Mouse (Mus musculus) granulocyte monocyte progenitor cell, adult 5-6 weeks (primary cell): ENCODE measurements around the gene Gm45062. TPM values are rescaled to one million over a fixed set of nuclear protein-coding genes. Genes with fewer than 3 reads are reported as not detected.

Experiments used
- ATAC-seq: replicated peaks from 2 replicates; pipeline ENCODE4 v1.8.0; 2016; ENCODE audit warnings: mild to moderate bottlenecking, moderate TSS enrichment, inconsistent platforms; ENCODE audit not compliant: poor library complexity, severe bottlenecking
- total RNA-seq, 2 experiments: library from RNA; stranded (forward) in 1 of 2; stranded (reverse) in 1 of 2; fragments of 200-712, 200-1000 nt in 1 of 2; fragments of >200 nt in 1 of 2; fragmentation: Nextera tagmentation in 1 of 2; gene quantifications; 2 replicates each; pipeline ENCODE4 v1.2.3; 2014 to 2017

Gm45062 gene
- total RNA-seq, 2 experiments from 2014 or later, result 4.2 to 5.5 TPM

GRCm38 (mm10) chr6:8364033-8364756 is 104.9 kb downstream of the Gm45062 start:
- no peak for ATAC-seq

GRCm38 (mm10) chr6:8364757-8365150 is 105.5 kb downstream of the Gm45062 start:
- no peak for ATAC-seq

DNA sequence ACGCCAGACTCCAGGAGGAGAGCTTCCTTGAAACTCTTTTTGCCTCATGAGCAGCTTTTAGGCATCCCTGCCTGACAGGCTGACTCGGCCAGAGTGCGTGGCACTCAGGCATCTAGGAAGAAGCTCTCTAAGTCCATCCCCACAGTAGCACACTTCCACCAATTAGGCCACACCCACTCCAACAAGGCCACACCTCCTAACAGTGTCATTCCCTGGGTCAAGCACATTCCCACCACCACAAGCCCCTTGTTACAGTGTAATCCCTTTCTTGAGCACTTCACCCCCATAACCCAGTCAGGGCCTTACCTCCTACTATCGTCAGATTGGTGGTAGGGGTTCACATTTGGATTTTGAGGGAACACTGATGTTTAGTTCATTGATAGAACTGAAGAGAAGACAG is 108.4 kb downstream of the Gm45062 start:
- ATAC-seq, result no peak

- no peak for ATAC-seq
These were observed 109.1 kb downstream of the Gm45062 start for GRCm38 (mm10) chr6:8368198-8368864.

DNA sequence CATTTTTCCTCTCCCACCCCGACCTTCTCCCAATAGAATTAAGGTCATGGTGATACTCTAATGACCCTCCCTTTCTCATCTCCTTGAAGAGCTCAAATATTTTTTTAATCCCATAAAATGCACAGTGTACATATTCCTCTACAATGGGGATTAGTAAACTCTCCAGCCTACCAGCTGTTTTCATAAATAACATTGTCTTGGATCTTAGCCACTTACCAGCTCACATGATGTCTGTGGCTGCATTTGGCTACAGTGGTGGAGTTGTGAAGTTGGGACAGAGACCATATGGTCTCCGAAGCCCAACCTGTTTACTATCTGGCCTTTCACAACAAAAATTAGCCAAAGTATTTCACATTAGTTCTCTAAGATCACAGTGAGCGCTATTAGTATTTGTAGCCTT is 111.4 kb downstream of the Gm45062 start:
- no peak for ATAC-seq

DNA sequence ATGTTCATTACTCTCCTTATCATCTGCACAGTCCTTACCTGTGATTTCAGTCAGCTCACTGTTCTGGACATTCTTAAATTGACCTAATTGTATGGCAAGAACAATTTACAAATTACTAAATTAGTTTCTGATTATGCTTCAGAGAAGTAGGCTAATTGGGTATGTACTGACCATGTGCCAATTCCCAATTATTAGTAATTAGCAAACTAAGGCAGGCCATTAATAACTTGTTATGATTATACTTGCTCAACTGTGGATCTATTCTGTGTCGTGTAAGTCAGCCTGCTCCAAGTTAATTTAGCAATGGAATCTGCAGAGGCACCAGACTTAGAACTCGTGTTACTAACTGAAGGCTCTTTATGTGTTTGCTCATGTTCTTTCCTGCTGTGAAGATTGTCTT is 113.8 kb downstream of the Gm45062 start:
- no peak for ATAC-seq

DNA sequence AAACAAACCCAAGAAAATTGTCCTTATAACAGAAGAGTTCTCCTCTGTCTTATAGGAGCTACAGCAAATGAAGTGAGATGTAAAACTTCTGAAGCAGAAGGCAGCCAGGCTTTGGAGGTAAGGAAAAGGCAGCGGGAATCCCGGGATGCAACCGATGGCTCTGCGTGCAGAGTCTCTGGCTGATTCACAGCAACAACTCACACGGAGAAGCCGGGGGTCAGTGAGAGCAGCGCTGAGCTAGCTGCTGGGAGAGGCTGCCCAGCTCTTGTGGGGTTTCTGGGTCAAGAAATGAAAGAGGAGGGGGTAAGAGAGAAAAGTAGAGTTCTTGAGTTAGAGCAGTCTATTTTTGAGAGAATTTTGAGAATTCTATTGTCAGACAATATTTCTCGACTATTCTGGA is 114.6 kb downstream of the Gm45062 start:
- ATAC-seq, result no peak

DNA sequence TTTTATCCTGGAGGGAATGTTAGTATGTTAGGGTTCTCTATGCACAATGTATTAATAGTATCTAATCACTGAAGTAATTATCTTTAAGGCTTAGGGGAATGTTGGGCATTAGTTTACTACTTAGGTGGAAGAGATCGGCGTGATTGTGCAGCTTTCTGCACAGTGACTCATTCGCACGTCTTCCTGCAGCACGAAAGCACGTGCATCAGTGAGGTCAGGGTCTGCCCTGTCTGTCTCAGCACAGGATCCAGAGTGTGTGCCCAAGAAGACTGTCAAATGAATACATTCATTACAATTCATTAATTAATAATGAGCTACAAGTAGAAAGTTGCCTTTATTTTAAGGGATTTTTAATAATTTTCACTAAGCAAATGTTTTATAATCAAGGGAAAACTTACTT is 115.0 kb downstream of the Gm45062 start:
- ATAC-seq, result no peak

GRCm38 (mm10) chr6:8374712-8375111 is 115.5 kb downstream of the Gm45062 start:
- no peak for ATAC-seq

- no peak for ATAC-seq
These were observed 117.1 kb downstream of the Gm45062 start for GRCm38 (mm10) chr6:8376351-8376750.

- no peak for ATAC-seq
These were observed 118.4 kb downstream of the Gm45062 start for GRCm38 (mm10) chr6:8377667-8378066.

DNA sequence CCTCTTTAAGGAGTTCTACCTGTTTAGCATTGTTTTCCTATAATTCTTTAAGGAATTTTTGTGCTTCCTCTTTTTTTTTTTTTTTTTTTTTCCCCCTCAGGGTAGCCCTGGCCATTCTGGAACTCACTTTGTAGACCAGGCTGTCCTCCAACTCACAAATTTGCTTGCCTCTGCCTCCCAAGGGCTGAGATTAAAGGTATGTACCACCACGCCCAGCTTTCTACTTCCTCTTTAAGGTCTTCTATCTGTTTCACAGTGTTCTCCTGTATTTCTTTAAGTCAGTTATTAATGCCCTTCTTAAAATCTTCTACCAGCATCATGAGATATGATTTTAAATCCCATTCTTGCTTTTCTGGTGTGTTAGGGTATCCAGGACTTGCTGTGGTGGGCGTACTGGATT is 130.1 kb downstream of the Gm45062 start:
- no peak for ATAC-seq

- ATAC-seq, result no peak
These were observed 131.0 kb downstream of the Gm45062 start for GRCm38 (mm10) chr6:8390296-8390695.

DNA sequence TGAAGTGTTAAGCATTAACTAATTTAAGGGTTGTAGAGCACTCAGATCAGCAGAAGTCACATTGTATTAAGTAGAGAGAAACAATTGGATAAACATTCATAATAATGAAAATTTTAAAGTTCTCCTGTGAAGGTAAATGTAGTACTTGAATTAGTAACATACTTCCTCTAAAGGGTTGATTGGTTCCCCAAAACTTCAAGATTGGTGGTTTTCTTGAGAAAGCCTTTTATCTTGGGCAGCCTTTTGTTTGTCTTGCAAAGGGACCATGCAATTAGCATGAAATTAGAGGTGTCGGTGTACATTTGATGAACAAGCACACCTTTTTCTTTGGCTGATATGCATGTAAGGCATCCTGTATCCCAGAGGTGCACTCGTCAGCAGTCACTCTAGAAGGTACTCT is 131.7 kb downstream of the Gm45062 start:
- no peak for ATAC-seq

GRCm38 (mm10) chr6:8393029-8393428 is 133.8 kb downstream of the Gm45062 start:
- no peak for ATAC-seq

DNA sequence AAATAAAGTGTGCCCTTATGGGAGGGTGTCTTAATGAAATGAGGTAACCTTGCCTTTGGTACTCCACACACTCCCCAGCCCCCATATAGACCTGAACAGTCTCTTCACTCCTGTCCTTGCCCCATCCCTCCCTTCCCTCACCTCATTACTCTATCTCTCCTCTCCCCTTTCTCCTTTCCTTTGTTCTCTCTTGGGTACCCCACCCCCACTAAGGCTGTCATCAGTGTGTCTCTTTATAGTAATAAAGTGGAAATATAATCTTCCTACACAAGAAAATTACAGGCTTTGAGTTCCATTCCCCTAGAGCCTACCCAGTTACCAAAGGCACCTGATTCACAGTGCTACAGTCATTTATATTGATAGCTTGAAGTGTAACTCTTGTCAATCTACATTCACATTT is 134.8 kb downstream of the Gm45062 start:
- no peak for ATAC-seq

DNA sequence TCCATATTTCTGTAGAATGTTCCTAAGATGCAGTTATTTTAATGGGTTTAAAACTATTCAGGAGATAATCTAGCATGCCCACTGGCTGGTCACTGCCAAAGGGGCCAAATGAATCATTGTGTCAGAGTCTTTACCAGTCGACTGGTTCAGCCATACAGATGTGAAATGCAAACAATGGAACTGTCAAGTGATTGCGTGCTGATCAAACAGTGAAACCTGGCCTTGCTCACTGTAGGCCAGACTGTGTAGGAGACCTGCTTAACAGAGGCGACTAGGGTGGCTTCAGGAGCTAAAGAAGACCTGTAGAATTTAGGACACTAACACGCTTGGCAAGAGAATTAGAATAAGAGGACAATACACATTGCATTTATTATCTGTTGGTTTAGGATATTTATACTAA is 135.8 kb downstream of the Gm45062 start:
- ATAC-seq, result no peak

DNA sequence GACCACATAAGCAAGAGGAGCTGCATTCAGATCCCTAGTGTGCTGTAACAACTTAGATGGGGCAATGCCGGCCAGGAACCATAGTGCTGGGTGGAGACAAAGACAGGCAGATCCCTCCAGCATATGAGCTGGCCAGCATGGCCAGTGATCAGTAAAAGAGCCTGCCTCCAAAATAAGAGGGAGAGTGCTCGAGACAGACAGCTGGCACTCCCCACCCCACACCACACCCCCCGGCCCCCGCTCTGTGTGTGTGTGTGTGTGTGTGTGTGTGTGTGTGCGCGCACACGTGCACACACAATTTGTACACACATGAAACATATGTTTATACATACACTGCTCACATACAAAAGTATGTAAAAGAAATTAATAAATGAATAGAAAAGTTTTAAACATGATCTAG is 138.0 kb downstream of the Gm45062 start:
- ATAC-seq, result no peak

- ATAC-seq, result no peak
These were observed 140.5 kb downstream of the Gm45062 start for GRCm38 (mm10) chr6:8399710-8400109.

DNA sequence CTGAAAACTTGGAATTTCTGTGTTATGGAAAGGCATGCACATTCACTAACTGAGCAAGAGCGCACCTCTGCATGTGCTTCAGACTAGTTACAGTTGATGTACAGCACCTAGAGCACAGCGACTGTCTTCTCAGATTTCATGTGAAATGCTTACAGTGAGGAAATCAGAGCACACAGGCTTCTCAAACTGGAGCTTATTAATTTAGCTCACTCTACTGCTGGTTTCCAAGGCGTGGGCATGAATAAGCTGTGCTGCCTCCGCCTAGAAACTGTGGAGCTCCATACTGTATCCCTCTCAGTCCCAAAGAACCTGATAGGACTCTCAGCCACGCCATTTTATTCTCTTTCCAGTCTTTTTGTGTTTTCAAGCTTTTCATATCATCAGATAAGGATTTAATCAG is 143.9 kb downstream of the Gm45062 start:
- ATAC-seq, result no peak

DNA sequence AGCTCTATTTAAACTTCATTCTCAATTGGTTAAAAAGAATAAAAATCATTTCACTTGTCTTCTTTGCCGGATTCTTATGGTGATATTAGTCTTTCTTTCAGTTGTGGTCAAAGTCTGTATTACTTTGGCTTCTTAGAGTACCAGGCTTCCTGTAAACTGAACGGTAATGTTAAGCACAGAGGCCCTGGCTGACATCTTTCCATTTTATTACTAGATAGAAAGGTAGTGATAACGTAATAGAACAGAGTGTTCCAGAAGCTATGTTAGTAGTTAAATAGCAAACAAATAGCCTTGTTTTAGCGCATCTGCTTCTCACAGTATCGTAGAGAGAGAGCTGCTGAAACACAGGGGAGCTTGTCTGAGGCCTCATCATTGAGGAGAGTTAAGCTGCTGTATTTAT is 146.6 kb downstream of the Gm45062 start:
- ATAC-seq, result no peak

GRCm38 (mm10) chr6:8408332-8408731 is 149.1 kb downstream of the Gm45062 start:
- no peak for ATAC-seq
